Mouse (Mus musculus): Measurements from ENCODE around the gene Mthfsl. TPM values are rescaled to one million over a fixed set of nuclear protein-coding genes. Genes with fewer than 3 reads are reported as not detected.
"Not testable (repeated sequence)": the region's sequence is repeated elsewhere in the genome, so short reads cannot be mapped to it uniquely, and the experiment has no call there.

Mthfsl gene
- total RNA-seq (2014; rRNA removed) (42.1 and 42.3 TPM in 2 replicates), polyA plus RNA-seq (2012; rRNA removed) (28.3 and 29.8 TPM in 2 replicates)

- peak within 1 kb of the TSS; percentile 54 for H3K4me3 ChIP-seq (ENCODE audit: insufficient read depth, low read depth, low read length)
- peak within 1 kb of the TSS; percentile 69 for H3K9ac ChIP-seq (ENCODE audit: low read depth, low read length)
- TF ChIP-seq CTCF (IDR thresholded peaks at IDR 0.05; ENCODE audit: low read depth, low read length) = 0 out of 2 replicates have a peak, but pooled peaks have one; percentile 4
- H3K4me1 ChIP-seq (ENCODE audit: control insufficient read depth, insufficient read depth, low read length); H3K36me3 ChIP-seq (ENCODE audit: control insufficient read depth, insufficient read depth, low read length); H3K27me3 ChIP-seq (ENCODE audit: control insufficient read depth, insufficient read depth, low read length); H3K79me2 ChIP-seq (ENCODE audit: control insufficient read depth, insufficient read depth, low read length): not testable (repeated sequence)
- peak; percentile 42 for DNase-seq (ENCODE audit: extremely low read depth, low read depth, low spot score)
- WGBS = 9% methylated on average over 11 of the region's 12 CpGs
- peak within 1 kb of the TSS; percentile 72 for H3K27ac ChIP-seq (replicated peaks; ENCODE audit: insufficient read depth, low read depth, low read length)
Observed at GRCm38 (mm10) chr9:88719989-88720537, at the start of gene Mthfsl. Mthfsl (minus strand) TSS chr9:88720296.

- H3K27ac ChIP-seq (replicated peaks; ENCODE audit: insufficient read depth, low read depth, low read length); H3K36me3 ChIP-seq (ENCODE audit: control insufficient read depth, insufficient read depth, low read length); H3K79me2 ChIP-seq (ENCODE audit: control insufficient read depth, insufficient read depth, low read length); H3K4me1 ChIP-seq (ENCODE audit: control insufficient read depth, insufficient read depth, low read length); H3K9ac ChIP-seq (ENCODE audit: low read depth, low read length); H3K27me3 ChIP-seq (ENCODE audit: control insufficient read depth, insufficient read depth, low read length); H3K4me3 ChIP-seq (ENCODE audit: insufficient read depth, low read depth, low read length); DNase-seq (ENCODE audit: extremely low read depth, low read depth, low spot score): not testable (repeated sequence)
- 71% methylated on average over 5 of the region's 5 CpGs for WGBS
Observed at GRCm38 (mm10) chr9:88769470-88769869, 49.4 kb upstream of the Mthfsl start.

- DNase-seq (ENCODE audit: extremely low read depth, low read depth, low spot score); H3K27ac ChIP-seq (replicated peaks; ENCODE audit: insufficient read depth, low read depth, low read length); H3K4me1 ChIP-seq (ENCODE audit: control insufficient read depth, insufficient read depth, low read length); H3K79me2 ChIP-seq (ENCODE audit: control insufficient read depth, insufficient read depth, low read length); H3K4me3 ChIP-seq (ENCODE audit: insufficient read depth, low read depth, low read length); H3K36me3 ChIP-seq (ENCODE audit: control insufficient read depth, insufficient read depth, low read length); H3K9ac ChIP-seq (ENCODE audit: low read depth, low read length); H3K27me3 ChIP-seq (ENCODE audit: control insufficient read depth, insufficient read depth, low read length): not testable (repeated sequence)
- WGBS = no CpG with 5 or more reads among the region's 2 CpGs
Observed at GRCm38 (mm10) chr9:88746687-88747086, 26.6 kb upstream of the Mthfsl start.

GRCm38 (mm10) chr9:88746046-88746445 lies 25.9 kb upstream of the Mthfsl start:
- H3K9ac ChIP-seq (ENCODE audit: low read depth, low read length); H3K79me2 ChIP-seq (ENCODE audit: control insufficient read depth, insufficient read depth, low read length); DNase-seq (ENCODE audit: extremely low read depth, low read depth, low spot score); H3K36me3 ChIP-seq (ENCODE audit: control insufficient read depth, insufficient read depth, low read length); H3K4me3 ChIP-seq (ENCODE audit: insufficient read depth, low read depth, low read length); H3K27ac ChIP-seq (replicated peaks; ENCODE audit: insufficient read depth, low read depth, low read length); H3K4me1 ChIP-seq (ENCODE audit: control insufficient read depth, insufficient read depth, low read length); H3K27me3 ChIP-seq (ENCODE audit: control insufficient read depth, insufficient read depth, low read length): not testable (repeated sequence)
- WGBS = 67% methylated on average over 1 of the region's 2 CpGs

GRCm38 (mm10) chr9:88735289-88735688 lies 15.2 kb upstream of the Mthfsl start:
- H3K4me1 ChIP-seq (ENCODE audit: control insufficient read depth, insufficient read depth, low read length); H3K36me3 ChIP-seq (ENCODE audit: control insufficient read depth, insufficient read depth, low read length); H3K27me3 ChIP-seq (ENCODE audit: control insufficient read depth, insufficient read depth, low read length); H3K27ac ChIP-seq (replicated peaks; ENCODE audit: insufficient read depth, low read depth, low read length); H3K4me3 ChIP-seq (ENCODE audit: insufficient read depth, low read depth, low read length); H3K79me2 ChIP-seq (ENCODE audit: control insufficient read depth, insufficient read depth, low read length); DNase-seq (ENCODE audit: extremely low read depth, low read depth, low spot score); H3K9ac ChIP-seq (ENCODE audit: low read depth, low read length): not testable (repeated sequence)

GRCm38 (mm10) chr9:88733182-88733581 lies 13.1 kb upstream of the Mthfsl start:
- DNase-seq (ENCODE audit: extremely low read depth, low read depth, low spot score); H3K27ac ChIP-seq (replicated peaks; ENCODE audit: insufficient read depth, low read depth, low read length); H3K9ac ChIP-seq (ENCODE audit: low read depth, low read length); H3K4me1 ChIP-seq (ENCODE audit: control insufficient read depth, insufficient read depth, low read length); H3K27me3 ChIP-seq (ENCODE audit: control insufficient read depth, insufficient read depth, low read length); H3K4me3 ChIP-seq (ENCODE audit: insufficient read depth, low read depth, low read length); H3K36me3 ChIP-seq (ENCODE audit: control insufficient read depth, insufficient read depth, low read length); H3K79me2 ChIP-seq (ENCODE audit: control insufficient read depth, insufficient read depth, low read length): not testable (repeated sequence)
- 79% methylated on average over 1 of the region's 1 CpGs for WGBS

- not testable (repeated sequence) for H3K27ac ChIP-seq (replicated peaks; ENCODE audit: insufficient read depth, low read depth, low read length); H3K27me3 ChIP-seq (ENCODE audit: control insufficient read depth, insufficient read depth, low read length); H3K9ac ChIP-seq (ENCODE audit: low read depth, low read length); DNase-seq (ENCODE audit: extremely low read depth, low read depth, low spot score); H3K79me2 ChIP-seq (ENCODE audit: control insufficient read depth, insufficient read depth, low read length); H3K4me3 ChIP-seq (ENCODE audit: insufficient read depth, low read depth, low read length); H3K4me1 ChIP-seq (ENCODE audit: control insufficient read depth, insufficient read depth, low read length); H3K36me3 ChIP-seq (ENCODE audit: control insufficient read depth, insufficient read depth, low read length)
- WGBS = 69% methylated on average over 2 of the region's 3 CpGs
Observed at GRCm38 (mm10) chr9:88732334-88732733, 12.2 kb upstream of the Mthfsl start.

- not testable (repeated sequence) for H3K27ac ChIP-seq (replicated peaks; ENCODE audit: insufficient read depth, low read depth, low read length)
Observed at GRCm38 (mm10) chr9:88731728-88732127, 11.6 kb upstream of the Mthfsl start, which contains the start of gene Bcl2a1d. Bcl2a1d (minus strand) TSS chr9:88731914.

GRCm38 (mm10) chr9:88728311-88728710 lies 8.2 kb upstream of the Mthfsl start:
- not testable (repeated sequence) for H3K4me1 ChIP-seq (ENCODE audit: control insufficient read depth, insufficient read depth, low read length); H3K4me3 ChIP-seq (ENCODE audit: insufficient read depth, low read depth, low read length); H3K27me3 ChIP-seq (ENCODE audit: control insufficient read depth, insufficient read depth, low read length); H3K27ac ChIP-seq (replicated peaks; ENCODE audit: insufficient read depth, low read depth, low read length); H3K9ac ChIP-seq (ENCODE audit: low read depth, low read length); DNase-seq (ENCODE audit: extremely low read depth, low read depth, low spot score); H3K79me2 ChIP-seq (ENCODE audit: control insufficient read depth, insufficient read depth, low read length); H3K36me3 ChIP-seq (ENCODE audit: control insufficient read depth, insufficient read depth, low read length)

More at GRCm38 (mm10) chr9:88731728-88732127, 11.6 kb upstream of the Mthfsl start, which contains the start of gene Bcl2a1d:
- H3K4me3 ChIP-seq (ENCODE audit: insufficient read depth, low read depth, low read length); H3K4me1 ChIP-seq (ENCODE audit: control insufficient read depth, insufficient read depth, low read length); H3K36me3 ChIP-seq (ENCODE audit: control insufficient read depth, insufficient read depth, low read length); H3K9ac ChIP-seq (ENCODE audit: low read depth, low read length); H3K27me3 ChIP-seq (ENCODE audit: control insufficient read depth, insufficient read depth, low read length); H3K79me2 ChIP-seq (ENCODE audit: control insufficient read depth, insufficient read depth, low read length): not testable (repeated sequence)
- 58% methylated on average over 5 of the region's 5 CpGs for WGBS
- DNase-seq (ENCODE audit: extremely low read depth, low read depth, low spot score) = peak; percentile 20
